Mouse (Mus musculus) left cerebral cortex, adult 9 months (tissue): Measurements from ENCODE around the gene Coq3.

Experiments
- DNase-seq, 2 experiments: peaks; one replicate each; pipeline ENCODE4 v3.0.0; 2022; ENCODE audit warnings: low spot score in 2 of 2

Coq3 gene

GRCm38 (mm10) chr4:21879565-21880220 is at the start of gene Coq3:
Coq3 (plus strand) TSS chr4:21879673.
- peak; percentile 76 to 87 for DNase-seq

- no peak for DNase-seq
Measured at GRCm38 (mm10) chr4:21832844-21833243, 46.6 kb upstream of the Coq3 start.

- peak; percentile 91 to 97 for DNase-seq
Measured at GRCm38 (mm10) chr4:21847481-21848286, 31.8 kb upstream of the Coq3 start, which contains the start of gene Pnisr. Pnisr (plus strand) TSS chr4:21847583.

GRCm38 (mm10) chr4:21848287-21848630 is 31.2 kb upstream of the Coq3 start:
- DNase-seq, result peak; percentile 61 to 84

GRCm38 (mm10) chr4:21857481-21857880 is 22.0 kb upstream of the Coq3 start:
- no peak for DNase-seq

- DNase-seq, result no peak
Measured at GRCm38 (mm10) chr4:21865226-21865625, 14.2 kb upstream of the Coq3 start.

GRCm38 (mm10) chr4:21878776-21879175 is 697 bp upstream of the Coq3 start:
- DNase-seq, result no peak

- no peak for DNase-seq
Measured at GRCm38 (mm10) chr4:21882806-21883205, 3.3 kb downstream of the Coq3 start.

- DNase-seq, result no peak
Measured at GRCm38 (mm10) chr4:21885831-21886230, 6.4 kb downstream of the Coq3 start.

- DNase-seq, result peak in 1 of 2 experiments; percentile 59
Measured at GRCm38 (mm10) chr4:21930971-21931771, 51.7 kb downstream of the Coq3 start, which contains the start of gene Faxc. Faxc (plus strand) TSS chr4:21931329.

GRCm38 (mm10) chr4:21931772-21932630 is 52.5 kb downstream of the Coq3 start:
- no peak for DNase-seq

GRCm38 (mm10) chr4:21935378-21935777 is 55.9 kb downstream of the Coq3 start:
- no peak for DNase-seq

- DNase-seq, result no peak
Measured at GRCm38 (mm10) chr4:21936424-21936823, 57.0 kb downstream of the Coq3 start.

- no peak for DNase-seq
Measured at GRCm38 (mm10) chr4:21937890-21938289, 58.4 kb downstream of the Coq3 start.

- no peak for DNase-seq
Measured at GRCm38 (mm10) chr4:21944672-21945071, 65.2 kb downstream of the Coq3 start.

GRCm38 (mm10) chr4:21951444-21951843 is 72.0 kb downstream of the Coq3 start:
- peak in 1 of 2 experiments; percentile 61 for DNase-seq

GRCm38 (mm10) chr4:21952255-21952654 is 72.8 kb downstream of the Coq3 start:
- peak in 1 of 2 experiments; percentile 52 for DNase-seq

GRCm38 (mm10) chr4:21957570-21958321 is 78.3 kb downstream of the Coq3 start:
- peak in 1 of 2 experiments; percentile 40 for DNase-seq
